Mouse (Mus musculus) forebrain, embryonic 13.5 days (tissue): ENCODE measurements around the gene Tnfrsf9. TPM values are rescaled to one million over a fixed set of nuclear protein-coding genes. Genes with fewer than 3 reads are reported as not detected.

Experiments used
- ATAC-seq: fragments of 200-750 bp; cut with Nextera tagmentation; 2 replicates; pipeline ENCODE4 v1.8.0; 2017
- H3K27ac ChIP-seq: fragments of 300-500 bp; sonication (generic); 2 replicates; pipeline ENCODE4 v1.5.1; 2015; ENCODE audit warnings: inconsistent platforms, mild to moderate bottlenecking, moderate library complexity
- H3K27me3 ChIP-seq: fragments of 300-500 bp; sonication (generic); 2 replicates; pipeline ENCODE4 v1.6.1; 2015; ENCODE audit warnings: mild to moderate bottlenecking, inconsistent platforms
- H3K36me3 ChIP-seq: fragments of 300-500 bp; sonication (generic); 2 replicates; pipeline ENCODE4 v1.6.1; 2015; ENCODE audit warnings: mild to moderate bottlenecking, inconsistent platforms; ENCODE audit not compliant: poor library complexity, severe bottlenecking
- H3K4me1 ChIP-seq: fragments of 300-500 bp; sonication (generic); 2 replicates; pipeline ENCODE4 v1.6.1; 2015; ENCODE audit warnings: inconsistent platforms
- H3K4me2 ChIP-seq: fragments of 300-500 bp; sonication (generic); 2 replicates; pipeline ENCODE4 v1.6.1; 2015; ENCODE audit warnings: inconsistent platforms, mild to moderate bottlenecking, moderate library complexity
- H3K4me3 ChIP-seq: fragments of 300-500 bp; sonication (generic); 2 replicates; pipeline ENCODE4 v1.5.1; 2015; ENCODE audit warnings: mild to moderate bottlenecking, inconsistent platforms
- H3K9ac ChIP-seq: fragments of 300-500 bp; sonication (generic); 2 replicates; pipeline ENCODE4 v1.6.1; 2015; ENCODE audit warnings: mild to moderate bottlenecking, inconsistent platforms
- H3K9me3 ChIP-seq: fragments of 300-500 bp; sonication (generic); replicated peaks from 2 replicates; pipeline ENCODE4 v1.6.1; 2016; ENCODE audit warnings: inconsistent platforms
- WGBS: fragments of 180-500 bp; shearing (Covaris S2); methylation state at CpG from one replicate; pipeline ENCODE4 v1.1.7; 2015; 5-methylcytosine and 5-hydroxymethylcytosine counted together
- polyA plus RNA-seq: library from polyadenylated mRNA; unstranded; fragments of >200 nt; fragmentation: Nextera tagmentation; extraction: Ambion mirVana; gene quantifications from 2 replicates; pipeline ENCODE4 v1.2.1, GENCODE M21; 2015

Tnfrsf9 gene
- polyA plus RNA-seq, 1 experiment from 2014 or later: 0.13 TPM

- Histone ChIP-seq H3K9me3 (peaks cover 21% of the 10 kb centered on the region), H3K27me3 (no peaks in the 10 kb centered on the region), H3K36me3 (0 out of 2 replicates have a peak, but pooled peaks cover 5% of the 10 kb centered on the region), H3K9ac (no peak overlapping the region), H3K4me1 (peaks cover 16% of the 10 kb centered on the region), H3K4me3 (no peak overlapping the region), H3K4me2 (no peak overlapping the region), H3K27ac (no peak overlapping the region)
- 91% methylated on average over 10 of the region's 10 CpGs for WGBS
- no peak for ATAC-seq
Observed at GRCm38 (mm10) chr4:150875393-150875792, 39.0 kb upstream of the Tnfrsf9 start.

- no peak overlapping the region for H3K4me3 ChIP-seq
- H3K4me2 ChIP-seq: no peak overlapping the region
- H3K36me3 ChIP-seq: 0 out of 2 replicates have a peak, but pooled peaks cover 5% of the 10 kb centered on the region
- WGBS: 97% methylated on average over 22 of the region's 22 CpGs
- H3K9me3 ChIP-seq: peaks cover 21% of the 10 kb centered on the region
- no peaks in the 10 kb centered on the region for H3K27me3 ChIP-seq
- H3K9ac ChIP-seq: no peak overlapping the region
- no peaks in the 10 kb centered on the region for H3K4me1 ChIP-seq
- no peak overlapping the region for H3K27ac ChIP-seq
- ATAC-seq: no peak
Observed at GRCm38 (mm10) chr4:150879631-150880030, 34.7 kb upstream of the Tnfrsf9 start.

GRCm38 (mm10) chr4:150880364-150880763 is 34.0 kb upstream of the Tnfrsf9 start:
- Histone ChIP-seq H3K9me3 (peaks cover 21% of the 10 kb centered on the region), H3K4me3 (no peak overlapping the region), H3K27me3 (no peaks in the 10 kb centered on the region), H3K27ac (no peak overlapping the region), H3K36me3 (0 out of 2 replicates have a peak, but pooled peaks cover 5% of the 10 kb centered on the region), H3K4me1 (no peaks in the 10 kb centered on the region), H3K9ac (no peak overlapping the region), H3K4me2 (no peak overlapping the region)
- WGBS: 88% methylated on average over 5 of the region's 5 CpGs
- no peak for ATAC-seq

GRCm38 (mm10) chr4:150882632-150883031 is 31.7 kb upstream of the Tnfrsf9 start:
- H3K4me2 ChIP-seq: no peak overlapping the region
- no peaks in the 10 kb centered on the region for H3K4me1 ChIP-seq
- WGBS: 88% methylated on average over 5 of the region's 5 CpGs
- ATAC-seq: no peak
- H3K4me3 ChIP-seq: no peak overlapping the region
- H3K9ac ChIP-seq: no peak overlapping the region
- no peaks in the 10 kb centered on the region for H3K27me3 ChIP-seq
- H3K27ac ChIP-seq: no peak overlapping the region
- peaks cover 21% of the 10 kb centered on the region for H3K9me3 ChIP-seq
- 0 out of 2 replicates have a peak, but pooled peaks cover 5% of the 10 kb centered on the region for H3K36me3 ChIP-seq

GRCm38 (mm10) chr4:150887903-150888302 is 26.5 kb upstream of the Tnfrsf9 start:
- H3K36me3 ChIP-seq: no peaks in the 10 kb centered on the region
- H3K4me1 ChIP-seq: peaks cover 8% of the 10 kb centered on the region
- H3K27ac ChIP-seq: no peak overlapping the region
- no peak overlapping the region for H3K4me3 ChIP-seq
- no peaks in the 10 kb centered on the region for H3K9me3 ChIP-seq
- ATAC-seq: no peak
- no peaks in the 10 kb centered on the region for H3K27me3 ChIP-seq
- H3K4me2 ChIP-seq: no peak overlapping the region
- no peak overlapping the region for H3K9ac ChIP-seq
- 81% methylated on average over 5 of the region's 5 CpGs for WGBS

- Histone ChIP-seq H3K27ac (no peak overlapping the region), H3K36me3 (no peaks in the 10 kb centered on the region), H3K4me3 (no peak overlapping the region), H3K27me3 (no peaks in the 10 kb centered on the region), H3K9ac (no peak overlapping the region), H3K9me3 (no peaks in the 10 kb centered on the region), H3K4me1 (peaks cover 8% of the 10 kb centered on the region), H3K4me2 (no peak overlapping the region)
- ATAC-seq: no peak
- WGBS: 98% methylated on average over 4 of the region's 4 CpGs
Observed at GRCm38 (mm10) chr4:150888492-150888891, 25.9 kb upstream of the Tnfrsf9 start.

- 51% methylated on average over 20 of the region's 20 CpGs for WGBS
- Histone ChIP-seq H3K4me3 (no peak overlapping the region), H3K36me3 (no peaks in the 10 kb centered on the region), H3K4me2 (no peak overlapping the region), H3K27ac (no peak overlapping the region), H3K27me3 (no peaks in the 10 kb centered on the region), H3K9me3 (no peaks in the 10 kb centered on the region), H3K9ac (no peak overlapping the region), H3K4me1 (peaks cover 8% of the 10 kb centered on the region)
- no peak for ATAC-seq
Observed at GRCm38 (mm10) chr4:150889273-150889954, 24.9 kb upstream of the Tnfrsf9 start.

- H3K4me3 ChIP-seq: no peak overlapping the region
- no peak overlapping the region for H3K27ac ChIP-seq
- no peak overlapping the region for H3K9ac ChIP-seq
- 57% methylated on average over 13 of the region's 13 CpGs for WGBS
- no peak overlapping the region for H3K4me2 ChIP-seq
- ATAC-seq: no peak
- no peaks in the 10 kb centered on the region for H3K9me3 ChIP-seq
- no peaks in the 10 kb centered on the region for H3K36me3 ChIP-seq
- peaks cover 8% of the 10 kb centered on the region for H3K4me1 ChIP-seq
- H3K27me3 ChIP-seq: no peaks in the 10 kb centered on the region
Observed at GRCm38 (mm10) chr4:150889955-150890315, 24.4 kb upstream of the Tnfrsf9 start.

GRCm38 (mm10) chr4:150891308-150891707 is 23.1 kb upstream of the Tnfrsf9 start:
- ATAC-seq: no peak
- Histone ChIP-seq H3K27ac (no peak overlapping the region), H3K9me3 (no peaks in the 10 kb centered on the region), H3K4me1 (peaks cover 8% of the 10 kb centered on the region), H3K27me3 (no peaks in the 10 kb centered on the region), H3K9ac (no peak overlapping the region), H3K4me2 (no peak overlapping the region), H3K36me3 (peaks cover 11% of the 10 kb centered on the region), H3K4me3 (no peak overlapping the region)
- WGBS: 77% methylated on average over 5 of the region's 5 CpGs

- Histone ChIP-seq H3K27ac (no peak overlapping the region), H3K36me3 (peaks cover 44% of the 10 kb centered on the region), H3K9me3 (no peaks in the 10 kb centered on the region), H3K4me3 (no peak overlapping the region), H3K9ac (no peak overlapping the region), H3K27me3 (no peaks in the 10 kb centered on the region), H3K4me2 (no peak overlapping the region), H3K4me1 (peaks cover 4% of the 10 kb centered on the region)
- ATAC-seq: no peak
- WGBS: 82% methylated on average over 8 of the region's 8 CpGs
Observed at GRCm38 (mm10) chr4:150894718-150895501, 19.5 kb upstream of the Tnfrsf9 start.

GRCm38 (mm10) chr4:150896896-150897624 is 17.3 kb upstream of the Tnfrsf9 start:
- 94% methylated on average over 26 of the region's 26 CpGs for WGBS
- no peak for ATAC-seq
- H3K36me3 ChIP-seq: peaks cover 66% of the 10 kb centered on the region

More at GRCm38 (mm10) chr4:150896896-150897624, 17.3 kb upstream of the Tnfrsf9 start:
- H3K9ac ChIP-seq: no peak overlapping the region
- no peaks in the 10 kb centered on the region for H3K27me3 ChIP-seq
- no peak overlapping the region for H3K4me2 ChIP-seq
- H3K4me3 ChIP-seq: no peak overlapping the region
- H3K27ac ChIP-seq: no peak overlapping the region
- no peaks in the 10 kb centered on the region for H3K4me1 ChIP-seq
- H3K9me3 ChIP-seq: no peaks in the 10 kb centered on the region
